Mouse (Mus musculus) heart, embryonic 16.5 days (tissue): ENCODE measurements around the gene Gm16451. TPM values are rescaled to one million over a fixed set of nuclear protein-coding genes. Genes with fewer than 3 reads are reported as not detected.
"Not testable (repeated sequence)": the region's sequence is repeated elsewhere in the genome, so short reads cannot be mapped to it uniquely, and the experiment has no call there.

ENCODE experiments used
- ATAC-seq: fragments of 200-750 bp; cut with Nextera tagmentation; replicated peaks from 2 replicates; pipeline ENCODE4 v1.8.0; 2017; ENCODE audit warnings: moderate number of reproducible peaks; ENCODE audit not compliant: insufficient read depth, low FRiP score; ENCODE audit errors: extremely low read depth
- H3K27ac ChIP-seq: fragments of 300-500 bp; sonication (generic); 2 replicates; pipeline ENCODE4 v1.5.1; 2014; ENCODE audit warnings: mild to moderate bottlenecking, low read length, control low read depth, moderate library complexity
- H3K27me3 ChIP-seq: fragments of 300-500 bp; sonication (generic); 2 replicates; pipeline ENCODE4 v1.6.1; 2014; ENCODE audit warnings: low read length, mixed read lengths; ENCODE audit not compliant: control insufficient read depth, insufficient read depth
- H3K36me3 ChIP-seq: fragments of 300-500 bp; sonication (generic); 2 replicates; pipeline ENCODE4 v1.6.1; 2014; ENCODE audit not compliant: control insufficient read depth, insufficient read depth
- H3K4me1 ChIP-seq: fragments of 300-500 bp; sonication (generic); 2 replicates; pipeline ENCODE4 v1.6.1; 2014; ENCODE audit warnings: low read length, mixed read lengths; ENCODE audit not compliant: control insufficient read depth, insufficient read depth
- H3K4me2 ChIP-seq: fragments of 300-500 bp; sonication (generic); 2 replicates; pipeline ENCODE4 v1.6.1; 2014; ENCODE audit warnings: low read depth, mild to moderate bottlenecking, control low read depth, low read length
- H3K4me3 ChIP-seq: fragments of 300-500 bp; sonication (generic); 2 replicates; pipeline ENCODE4 v1.5.1; 2014; ENCODE audit warnings: mild to moderate bottlenecking, control low read depth, low read length
- H3K9ac ChIP-seq: fragments of 300-500 bp; sonication (generic); 2 replicates; pipeline ENCODE4 v1.6.1; 2014; ENCODE audit warnings: low read length, control low read depth
- H3K9me3 ChIP-seq: fragments of 300-500 bp; sonication (generic); replicated peaks from 2 replicates; pipeline ENCODE4 v1.6.1; 2016; ENCODE audit warnings: low read length; ENCODE audit not compliant: control insufficient read depth
- WGBS: fragments of 180-500 bp; shearing (Covaris S2); extraction: QIAGEN DNeasy Blood & Tissue Kit; methylation state at CpG from one replicate; pipeline ENCODE4 v1.1.7; 2014; 5-methylcytosine and 5-hydroxymethylcytosine counted together
- polyA plus RNA-seq: library from polyadenylated mRNA; unstranded; fragments of >200 nt; fragmentation: Nextera tagmentation; extraction: Ambion mirVana; gene quantifications from 2 replicates; pipeline ENCODE4 v1.2.1, GENCODE M21; 2015

Gene Gm16451
- not detected in 2 replicates for polyA plus RNA-seq

DNA sequence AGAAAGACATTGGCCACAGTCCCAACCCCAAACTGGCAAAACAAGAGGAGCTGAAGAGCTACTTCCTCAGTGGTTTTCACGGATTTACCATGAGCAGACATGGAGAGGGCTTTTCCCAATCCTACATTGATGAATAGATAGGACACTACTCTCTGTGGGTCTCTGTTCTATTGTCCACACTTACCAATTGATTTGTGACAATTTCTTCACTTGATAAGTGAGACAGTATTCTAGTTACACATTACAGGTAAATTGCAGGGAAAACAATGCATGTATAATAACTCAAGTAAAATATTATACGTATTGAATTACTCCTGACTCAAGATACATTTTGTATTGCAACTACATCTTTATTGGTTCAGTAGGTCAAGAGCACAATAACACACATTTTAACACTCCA lies at the start of gene Gm16451:
Gene Gm16451 (minus strand): TSS at position 101 of the 400 bp plus-strand sequence.
- H3K9ac ChIP-seq, ATAC-seq, H3K27ac ChIP-seq, H3K4me3 ChIP-seq, H3K4me1 ChIP-seq, H3K27me3 ChIP-seq, H3K36me3 ChIP-seq, H3K9me3 ChIP-seq, H3K4me2 ChIP-seq: not testable (repeated sequence)
- WGBS, result no CpG with 5 or more reads among the region's 2 CpGs

DNA sequence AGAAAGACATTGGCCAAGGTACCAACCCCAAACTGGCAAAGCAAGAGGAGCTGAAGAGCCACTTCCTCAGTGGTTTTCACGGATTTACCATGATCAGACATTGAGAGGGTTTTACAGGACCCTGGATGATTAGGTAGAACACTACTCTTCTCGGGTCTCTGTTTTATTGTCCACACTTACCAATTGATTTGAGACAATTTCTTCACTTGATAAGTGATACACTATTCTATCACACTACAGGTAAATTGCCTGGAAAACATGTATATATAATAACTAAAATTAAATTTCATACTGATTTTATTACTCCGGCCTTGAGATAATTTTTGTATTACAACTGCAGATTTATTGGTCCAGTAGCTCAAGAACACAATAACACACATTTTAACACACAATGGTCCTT lies 45.9 kb upstream of the Gm16451 start, which contains the start of gene Vmn1r142:
Gene Vmn1r142 (minus strand): TSS at position 101 of the 400 bp plus-strand sequence.
- not testable (repeated sequence) for H3K9me3 ChIP-seq, H3K36me3 ChIP-seq, H3K4me3 ChIP-seq, H3K9ac ChIP-seq, H3K27me3 ChIP-seq, ATAC-seq, H3K4me1 ChIP-seq, H3K27ac ChIP-seq, H3K4me2 ChIP-seq
- WGBS, result no CpG with 5 or more reads among the region's 3 CpGs

DNA sequence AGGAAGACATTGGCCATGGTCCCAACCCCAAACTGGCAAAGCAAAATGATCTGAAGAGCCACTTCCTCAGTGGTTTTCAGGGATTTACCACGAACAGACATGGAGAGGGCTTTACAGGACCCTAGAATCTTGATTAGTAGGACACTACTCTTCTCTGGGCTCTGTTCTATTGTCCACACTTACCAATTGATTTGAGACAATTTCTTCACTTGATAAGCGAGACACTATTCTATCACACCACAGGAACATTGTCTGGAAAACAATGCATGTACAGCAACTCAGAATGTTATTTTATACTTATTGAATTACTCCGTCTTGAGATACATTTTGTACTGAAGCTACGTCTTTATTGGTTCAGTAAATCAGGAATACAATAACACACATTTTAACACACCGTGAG lies 16.6 kb upstream of the Gm16451 start, which contains the start of gene Gm10666:
Gene Gm10666 (minus strand): TSS at position 101 of the 400 bp plus-strand sequence.
- WGBS, result no CpG with 5 or more reads among the region's 5 CpGs
- not testable (repeated sequence) for H3K4me2 ChIP-seq, H3K4me3 ChIP-seq, H3K9ac ChIP-seq, H3K36me3 ChIP-seq, H3K9me3 ChIP-seq, H3K27me3 ChIP-seq, H3K27ac ChIP-seq, ATAC-seq, H3K4me1 ChIP-seq

DNA sequence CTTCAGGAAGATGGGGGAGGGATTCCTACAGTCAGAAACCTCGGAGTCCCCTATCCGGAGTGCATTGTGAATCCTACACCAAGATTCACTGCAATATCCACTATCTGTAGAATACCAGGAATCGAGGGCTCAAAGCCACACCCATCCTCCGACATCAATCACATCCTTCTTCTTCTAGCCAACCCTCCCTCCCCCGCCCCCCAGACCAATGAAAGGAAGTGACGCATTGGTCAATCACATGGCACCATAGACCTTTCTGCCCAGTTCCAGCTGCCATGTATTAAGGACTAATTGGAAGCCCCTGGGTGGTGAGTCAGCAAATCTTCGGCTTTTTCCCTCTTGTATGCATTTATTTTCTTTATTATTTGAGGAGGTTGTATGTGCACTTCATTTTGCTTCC lies 49.3 kb downstream of the Gm16451 start, which contains the start of gene Vmn1r139:
Gene Vmn1r139 (plus strand): TSS at position 301 of the 400 bp plus-strand sequence.
- no CpG with 5 or more reads among the region's 7 CpGs for WGBS
- not testable (repeated sequence) for H3K4me2 ChIP-seq, H3K9me3 ChIP-seq, H3K4me1 ChIP-seq, H3K9ac ChIP-seq, H3K27ac ChIP-seq, H3K27me3 ChIP-seq, H3K36me3 ChIP-seq, ATAC-seq, H3K4me3 ChIP-seq

Other genes with a start within 250 kb of the Gm16451 start
- gene Gm5891, start 197.0 kb downstream of the Gm16451 start, polyA plus RNA-seq, result not detected in 2 replicates
- gene Vmn1r137, start 123.7 kb downstream of the Gm16451 start, polyA plus RNA-seq, result not detected in 2 replicates
- not detected in 2 replicates for gene Vmn1r138, start 89.3 kb downstream of the Gm16451 start, polyA plus RNA-seq
- not detected in 2 replicates for gene Gm6176, start 61.9 kb downstream of the Gm16451 start, polyA plus RNA-seq
- gene Vmn1r139, start 49.2 kb downstream of the Gm16451 start, polyA plus RNA-seq, result not detected in 2 replicates
- gene Gm10666, start 16.5 kb upstream of the Gm16451 start, polyA plus RNA-seq, result not detected in 2 replicates
- gene Vmn1r142, start 45.8 kb upstream of the Gm16451 start, polyA plus RNA-seq, result not detected in 2 replicates
- gene Vmn1r143, start 71.1 kb upstream of the Gm16451 start, polyA plus RNA-seq, result not detected in 2 replicates
- not detected in 2 replicates for gene Gm8653, start 83.0 kb upstream of the Gm16451 start, polyA plus RNA-seq
- gene Gm8453, start 111.2 kb upstream of the Gm16451 start, polyA plus RNA-seq, result not detected in 2 replicates
- gene Gm4187, start 211.5 kb upstream of the Gm16451 start, polyA plus RNA-seq, result not detected in 2 replicates